In genomic region chr8:73328056-73328455, GRCm38 (mm10) we compare ENCODE assay signal across 22 mouse cellular contexts. TPM values are rescaled to one million over a fixed set of nuclear protein-coding genes. Genes with fewer than 3 reads are reported as not detected.
DNase-seq lines count a peak whose midpoint lies in the region; ATAC-seq lines count a peak whose summit lies in the region.
"Had no signal": no experiment of that assay in that cellular context is flagged by ENCODE, and none has a peak within 500 bp of the region (broad histone marks: within the 10 kb centered on the region; RNA-seq: fewer than 3 reads in every experiment).

No protein-coding gene starts in this region.

- peaks cover 5% of the 10 kb centered on the region; the same call in 1 of the 2 replicates for H3K4me1 ChIP-seq in forebrain, embryonic 14.5 days (ENCODE audit: control insufficient read depth, insufficient read depth, low read length)
- peaks cover 12% of the 10 kb centered on the region; the same call in 1 of the 2 replicates for H3K4me1 ChIP-seq in forebrain, embryonic 13.5 days
- peaks cover 4% of the 10 kb centered on the region for H3K4me1 ChIP-seq in hindbrain, embryonic 16.5 days (ENCODE audit: control insufficient read depth, insufficient read depth, low read depth, low read length)
- no peaks in the 10 kb centered on the region for H3K4me1 ChIP-seq in hindbrain, embryonic 11.5 days (replicated peaks; ENCODE audit: control insufficient read depth, insufficient read depth, low read length)
- H3K4me1 ChIP-seq: midbrain, embryonic 10.5 days had no signal

- 63% methylated on average over 3 of the region's 3 CpGs for WGBS in forebrain, embryonic 14.5 days
- WGBS in forebrain, embryonic 13.5 days: 60% methylated on average over 3 of the region's 3 CpGs
- WGBS in hindbrain, embryonic 16.5 days: 57% methylated on average over 3 of the region's 3 CpGs
- 86% methylated on average over 3 of the region's 3 CpGs for WGBS in hindbrain, embryonic 11.5 days

- H3K9ac ChIP-seq in forebrain, embryonic 14.5 days (ENCODE audit: low read length): no peak overlapping the region
- no peak overlapping the region for H3K9ac ChIP-seq in forebrain, embryonic 13.5 days
- H3K9ac ChIP-seq in hindbrain, embryonic 16.5 days (ENCODE audit: low read depth, low read length): no peak overlapping the region
- H3K9ac ChIP-seq in hindbrain, embryonic 11.5 days (ENCODE audit: low read depth, low read length): no peak overlapping the region
- H3K9ac ChIP-seq: heart, embryonic 12.5 days; hindbrain, embryonic 15.5 days; liver, postnatal 0 days had no signal

- H3K36me3 ChIP-seq in forebrain, embryonic 14.5 days (ENCODE audit: control insufficient read depth, insufficient read depth, low read length): peaks cover 3% of the 10 kb centered on the region; the same call in 1 of the 2 replicates
- H3K36me3 ChIP-seq in forebrain, embryonic 13.5 days (ENCODE audit: poor library complexity, severe bottlenecking): peaks cover 5% of the 10 kb centered on the region
- H3K36me3 ChIP-seq in hindbrain, embryonic 16.5 days (ENCODE audit: control insufficient read depth, insufficient read depth, low read length): no peaks in the 10 kb centered on the region; the same call in 1 of the 2 replicates
- H3K36me3 ChIP-seq in hindbrain, embryonic 11.5 days (ENCODE audit: control insufficient read depth, insufficient read depth, low read length): no peaks in the 10 kb centered on the region
- H3K36me3 ChIP-seq: hindbrain, embryonic 15.5 days had no signal

- H3K27ac ChIP-seq in forebrain, embryonic 14.5 days (ENCODE audit: low read depth, low read length): no peak overlapping the region
- no peak overlapping the region for H3K27ac ChIP-seq in forebrain, embryonic 13.5 days
- no peak overlapping the region for H3K27ac ChIP-seq in hindbrain, embryonic 16.5 days (ENCODE audit: low read depth, low read length)
- H3K27ac ChIP-seq in hindbrain, embryonic 11.5 days (ENCODE audit: low read depth, low read length): no peak overlapping the region
- H3K27ac ChIP-seq: hindbrain, embryonic 15.5 days; midbrain, embryonic 10.5 days; stomach, postnatal 0 days had no signal

- no peaks in the 10 kb centered on the region for H3K27me3 ChIP-seq in forebrain, embryonic 14.5 days (replicated peaks; ENCODE audit: control insufficient read depth, insufficient read depth, low read length)
- H3K27me3 ChIP-seq in forebrain, embryonic 13.5 days: no peaks in the 10 kb centered on the region
- H3K27me3 ChIP-seq in hindbrain, embryonic 16.5 days (replicated peaks; ENCODE audit: control insufficient read depth, insufficient read depth, low read length): no peaks in the 10 kb centered on the region
- H3K27me3 ChIP-seq in hindbrain, embryonic 11.5 days (ENCODE audit: control insufficient read depth, insufficient read depth, low read length): no peaks in the 10 kb centered on the region
- H3K27me3 ChIP-seq: heart, embryonic 12.5 days; hindbrain, embryonic 15.5 days had no signal

- H3K9me3 ChIP-seq in forebrain, embryonic 14.5 days (replicated peaks; ENCODE audit: control insufficient read depth, low read length): no peaks in the 10 kb centered on the region
- H3K9me3 ChIP-seq in forebrain, embryonic 13.5 days (replicated peaks): no peaks in the 10 kb centered on the region
- H3K9me3 ChIP-seq in hindbrain, embryonic 16.5 days (ENCODE audit: control insufficient read depth, low read length): no peaks in the 10 kb centered on the region
- H3K9me3 ChIP-seq in hindbrain, embryonic 11.5 days (ENCODE audit: control insufficient read depth, low read length): no peaks in the 10 kb centered on the region
- H3K9me3 ChIP-seq: heart, embryonic 12.5 days; hindbrain, embryonic 15.5 days; midbrain, embryonic 10.5 days had no signal

- no peak for ATAC-seq in forebrain, embryonic 14.5 days
- ATAC-seq in forebrain, embryonic 13.5 days: no peak
- ATAC-seq in hindbrain, embryonic 16.5 days: 0 out of 2 replicates have a peak, but pooled peaks have one; percentile 19
- ATAC-seq in hindbrain, embryonic 11.5 days (ENCODE audit: low FRiP score): no peak
- ATAC-seq: intestine, embryonic 16.5 days; liver, postnatal 0 days; lung, postnatal 0 days had no signal

- peak; percentile 31 for DNase-seq in forebrain, embryonic 14.5 days (ENCODE audit: low spot score)
- no peak for DNase-seq in hindbrain, embryonic 11.5 days (ENCODE audit: low spot score)
- DNase-seq in brain, adult 2 months (ENCODE audit: low read depth, low spot score): peak; percentile 63
- DNase-seq in cerebellum, postnatal 10 days: peak; percentile 57 to 68
- no peak for DNase-seq in lung, postnatal 4 days
- DNase-seq: adrenal gland, adult 8-10 months; gastrocnemius, postnatal 14 days; heart, adult 18-20 months; heart, postnatal 10 days; kidney, adult 9 months; kidney, postnatal 14 days; liver, postnatal 0 days; right cerebral cortex, postnatal 14 days; thymus, adult 2 months had no signal

- H3K4me2 ChIP-seq in forebrain, embryonic 14.5 days (ENCODE audit: low read length): no peak overlapping the region
- no peak overlapping the region for H3K4me2 ChIP-seq in forebrain, embryonic 13.5 days
- no peak overlapping the region for H3K4me2 ChIP-seq in hindbrain, embryonic 16.5 days (ENCODE audit: low read length)
- no peak overlapping the region for H3K4me2 ChIP-seq in hindbrain, embryonic 11.5 days (replicated peaks; ENCODE audit: low read depth, low read length)
- H3K4me2 ChIP-seq: heart, embryonic 12.5 days; hindbrain, embryonic 15.5 days had no signal

- H3K4me3 ChIP-seq in forebrain, embryonic 14.5 days (ENCODE audit: low read depth, low read length): no peak overlapping the region
- H3K4me3 ChIP-seq in forebrain, embryonic 13.5 days: no peak overlapping the region
- H3K4me3 ChIP-seq in hindbrain, embryonic 16.5 days (ENCODE audit: low read length): no peak overlapping the region
- no peak overlapping the region for H3K4me3 ChIP-seq in hindbrain, embryonic 11.5 days (ENCODE audit: low read depth, low read length)
- H3K4me3 ChIP-seq: heart, embryonic 12.5 days; hindbrain, embryonic 15.5 days; midbrain, embryonic 10.5 days had no signal

RNA-seq across cellular contexts. Expression of gene Large1, which starts 25.3 kb away (rescaled TPM):
- polyA plus RNA-seq in forebrain, embryonic 14.5 days (2014; fragmentation: Nextera tagmentation; extraction: Ambion mirVana): 18.8 and 19.6 TPM in 2 replicates
- 10.5 and 13.0 TPM in 2 replicates for polyA plus RNA-seq in forebrain, embryonic 13.5 days (2015; fragmentation: Nextera tagmentation; extraction: Ambion mirVana)
- polyA plus RNA-seq in hindbrain, embryonic 16.5 days (2015; fragmentation: Nextera tagmentation; extraction: Ambion mirVana): 15.7 and 16.3 TPM in 2 replicates
- polyA plus RNA-seq in hindbrain, embryonic 11.5 days (2014; fragmentation: Nextera tagmentation; extraction: Ambion mirVana): 11.2 and 13.4 TPM in 2 replicates

Comparison
In these comparisons a context has a peak if more than half of its experiments do, and no peak if none do; other contexts are left out.
1. DNase-seq: peak in forebrain, embryonic 14.5 days (single experiment), brain, adult 2 months (single experiment) and cerebellum, postnatal 10 days (2 of 2); none in hindbrain, embryonic 11.5 days (single experiment) and lung, postnatal 4 days (0 of 2).